Mouse (Mus musculus) stomach, embryonic 14.5 days (tissue): ENCODE data around the gene Adar. TPM values are rescaled to one million over a fixed set of nuclear protein-coding genes. Genes with fewer than 3 reads are reported as not detected.
"Not testable (repeated sequence)": the region's sequence is repeated elsewhere in the genome, so short reads cannot be mapped to it uniquely, and the experiment has no call there.

Source experiments
- ATAC-seq: fragments of 200-750 bp; cut with Nextera tagmentation; 2 replicates; pipeline ENCODE4 v1.8.0; 2017; ENCODE audit warnings: low read depth, moderate TSS enrichment; ENCODE audit not compliant: insufficient number of reproducible peaks, insufficient read depth, low FRiP score
- H3K27ac ChIP-seq: fragments of 300-500 bp; sonication (generic); 2 replicates; pipeline ENCODE4 v1.5.1; 2014; ENCODE audit warnings: mild to moderate bottlenecking, low read length, moderate library complexity, mixed read lengths
- H3K27me3 ChIP-seq: fragments of 300-500 bp; sonication (generic); 2 replicates; pipeline ENCODE4 v1.6.1; 2014; ENCODE audit warnings: low read length, control low read depth, mixed read lengths; ENCODE audit not compliant: control insufficient read depth, insufficient read depth
- H3K36me3 ChIP-seq: fragments of 300-500 bp; sonication (generic); 2 replicates; pipeline ENCODE4 v1.6.1; 2014; ENCODE audit warnings: mild to moderate bottlenecking, control low read depth, low read length, moderate library complexity, mixed read lengths; ENCODE audit not compliant: control insufficient read depth, insufficient read depth
- H3K4me1 ChIP-seq: fragments of 300-500 bp; sonication (generic); 2 replicates; pipeline ENCODE4 v1.6.1; 2014; ENCODE audit warnings: low read length, control low read depth, mixed read lengths; ENCODE audit not compliant: control insufficient read depth, insufficient read depth
- H3K4me2 ChIP-seq: fragments of 300-500 bp; sonication (generic); replicated peaks from 2 replicates; pipeline ENCODE4 v1.6.1; 2014; ENCODE audit warnings: low read depth, low read length, control low read depth
- H3K4me3 ChIP-seq: fragments of 300-500 bp; sonication (generic); 2 replicates; pipeline ENCODE4 v1.5.1; 2014; ENCODE audit warnings: low read depth, low read length, control low read depth
- H3K9ac ChIP-seq: fragments of 300-500 bp; sonication (generic); replicated peaks from 2 replicates; pipeline ENCODE4 v1.6.1; 2014; ENCODE audit warnings: low read depth, mild to moderate bottlenecking, control low read depth, low read length, moderate library complexity, mixed read lengths
- H3K9me3 ChIP-seq: fragments of 300-500 bp; sonication (generic); 2 replicates; pipeline ENCODE4 v1.6.1; 2016; ENCODE audit warnings: low read depth, low read length, control low read depth; ENCODE audit not compliant: control insufficient read depth
- WGBS: fragments of 180-500 bp; shearing (Covaris S2); extraction: QIAGEN DNeasy Blood & Tissue Kit; methylation state at CpG from one replicate; pipeline ENCODE4 v1.1.7; 2014; 5-methylcytosine and 5-hydroxymethylcytosine counted together
- polyA plus RNA-seq: library from polyadenylated mRNA; unstranded; fragments of >200 nt; fragmentation: Nextera tagmentation; extraction: Ambion mirVana; gene quantifications from 2 replicates; pipeline ENCODE4 v1.2.1, GENCODE M21; 2014

The Adar gene
- polyA plus RNA-seq, 1 experiment from 2014 or later = 16.6 TPM

GRCm38 (mm10) chr3:89795746-89796145 lies 80.9 kb downstream of the Adar start:
- no peaks in the 10 kb centered on the region for H3K9me3 ChIP-seq
- no peak overlapping the region for H3K27ac ChIP-seq
- no peak overlapping the region for H3K9ac ChIP-seq
- no peaks in the 10 kb centered on the region for H3K36me3 ChIP-seq
- no peak overlapping the region for H3K4me2 ChIP-seq
- WGBS = 72% methylated on average over 5 of the region's 5 CpGs
- no peaks in the 10 kb centered on the region for H3K27me3 ChIP-seq
- no peaks in the 10 kb centered on the region for H3K4me1 ChIP-seq
- no peak for ATAC-seq
- H3K4me3 ChIP-seq = no peak overlapping the region

- Histone ChIP-seq H3K9me3 (no peaks in the 10 kb centered on the region), H3K36me3 (no peaks in the 10 kb centered on the region), H3K4me2 (no peak overlapping the region), H3K4me3 (no peak overlapping the region), H3K4me1 (no peaks in the 10 kb centered on the region), H3K9ac (no peak overlapping the region), H3K27me3 (no peaks in the 10 kb centered on the region), H3K27ac (no peak overlapping the region)
- WGBS = 56% methylated on average over 4 of the region's 4 CpGs
- no peak for ATAC-seq
Observed at GRCm38 (mm10) chr3:89796358-89796757, 81.5 kb downstream of the Adar start.

- no peak overlapping the region for H3K4me2 ChIP-seq
- no peaks in the 10 kb centered on the region for H3K9me3 ChIP-seq
- H3K36me3 ChIP-seq = no peaks in the 10 kb centered on the region
- no peak overlapping the region for H3K27ac ChIP-seq
- no peaks in the 10 kb centered on the region for H3K27me3 ChIP-seq
- ATAC-seq = no peak
- no peak overlapping the region for H3K4me3 ChIP-seq
- H3K4me1 ChIP-seq = no peaks in the 10 kb centered on the region
- WGBS = 88% methylated on average over 3 of the region's 3 CpGs
- H3K9ac ChIP-seq = no peak overlapping the region
Observed at GRCm38 (mm10) chr3:89798518-89798917, 83.7 kb downstream of the Adar start.

- Histone ChIP-seq H3K4me2 (peak overlapping the region; percentile 33), H3K9ac (no peak overlapping the region), H3K4me1 (no peaks in the 10 kb centered on the region), H3K4me3 (no peak overlapping the region), H3K27ac (no peak overlapping the region), H3K27me3 (no peaks in the 10 kb centered on the region), H3K9me3 (no peaks in the 10 kb centered on the region), H3K36me3 (no peaks in the 10 kb centered on the region)
- ATAC-seq = no peak
- WGBS = 5% methylated on average over 13 of the region's 13 CpGs
Observed at GRCm38 (mm10) chr3:89799476-89799875, 84.7 kb downstream of the Adar start.

GRCm38 (mm10) chr3:89800078-89800477 lies 85.3 kb downstream of the Adar start:
- not testable (repeated sequence) for ATAC-seq, H3K4me3 ChIP-seq, H3K27me3 ChIP-seq, H3K4me1 ChIP-seq, H3K9me3 ChIP-seq, H3K36me3 ChIP-seq, H3K4me2 ChIP-seq, H3K9ac ChIP-seq, H3K27ac ChIP-seq
- 53% methylated on average over 3 of the region's 3 CpGs for WGBS

GRCm38 (mm10) chr3:89800774-89801506 lies 86.1 kb downstream of the Adar start:
- Histone ChIP-seq H3K9me3 (no peaks in the 10 kb centered on the region), H3K27ac (no peak overlapping the region), H3K4me2 (no peak overlapping the region), H3K4me1 (no peaks in the 10 kb centered on the region), H3K36me3 (no peaks in the 10 kb centered on the region), H3K4me3 (no peak overlapping the region), H3K9ac (no peak overlapping the region), H3K27me3 (no peaks in the 10 kb centered on the region)
- WGBS = 53% methylated on average over 5 of the region's 5 CpGs
- ATAC-seq = no peak

GRCm38 (mm10) chr3:89801507-89801847 lies 86.7 kb downstream of the Adar start:
- Histone ChIP-seq H3K4me2 (no peak overlapping the region), H3K36me3 (no peaks in the 10 kb centered on the region), H3K9ac (no peak overlapping the region), H3K4me3 (no peak overlapping the region), H3K9me3 (no peaks in the 10 kb centered on the region), H3K27me3 (no peaks in the 10 kb centered on the region), H3K27ac (no peak overlapping the region), H3K4me1 (no peaks in the 10 kb centered on the region)
- ATAC-seq = no peak
- WGBS = 15% methylated on average over 3 of the region's 3 CpGs

GRCm38 (mm10) chr3:89802876-89803275 lies 88.1 kb downstream of the Adar start:
- WGBS = 81% methylated on average over 15 of the region's 15 CpGs
- no peak overlapping the region for H3K4me3 ChIP-seq
- no peaks in the 10 kb centered on the region for H3K27me3 ChIP-seq
- no peak overlapping the region for H3K9ac ChIP-seq
- ATAC-seq = no peak
- H3K27ac ChIP-seq = no peak overlapping the region
- no peaks in the 10 kb centered on the region for H3K9me3 ChIP-seq
- H3K4me1 ChIP-seq = no peaks in the 10 kb centered on the region
- no peak overlapping the region for H3K4me2 ChIP-seq
- H3K36me3 ChIP-seq = no peaks in the 10 kb centered on the region
